Mouse (Mus musculus): Measurements from ENCODE around the gene Pigg. TPM values are rescaled to one million over a fixed set of nuclear protein-coding genes. Genes with fewer than 3 reads are reported as not detected.
A peak's percentile ranks its signal among the peaks of the same experiment; 100 is the strongest.
"Not testable (repeated sequence)": the region's sequence is repeated elsewhere in the genome, so short reads cannot be mapped to it uniquely, and the experiment has no call there.

Gene Pigg
- polyA plus RNA-seq, 2 experiments = 2.4 to 5.8 TPM

GRCm38 (mm10) chr5:108269063-108269810 lies 43.2 kb upstream of the Pigg start:
- ATAC-seq (ENCODE audit: low FRiP score, low read depth) (peak; percentile 69), DNase-seq (ENCODE audit: low spot score) (no peak)
- H3K4me3 ChIP-seq (replicated peaks; ENCODE audit: low read length) = peak overlapping the region; percentile 93
- no peaks in the 10 kb centered on the region for H3K9me3 ChIP-seq (ENCODE audit: control insufficient read depth, low read length)
- no peaks in the 10 kb centered on the region for H3K27me3 ChIP-seq (ENCODE audit: control insufficient read depth, insufficient read depth, low read length)
- under 1% methylated on average over 44 of the region's 44 CpGs for WGBS
- H3K36me3 ChIP-seq (ENCODE audit: control insufficient read depth, insufficient read depth, low read length) = no peaks in the 10 kb centered on the region
- H3K4me2 ChIP-seq (replicated peaks; ENCODE audit: low read depth, low read length, severe bottlenecking) = peak overlapping the region; percentile 90
- H3K27ac ChIP-seq (replicated peaks; ENCODE audit: low read depth, low read length) = peak overlapping the region; percentile 93
- peaks cover 17% of the 10 kb centered on the region for H3K4me1 ChIP-seq (ENCODE audit: control insufficient read depth, insufficient read depth, low read length)
- TF ChIP-seq POLR2A (IDR thresholded peaks at IDR 0.05; ENCODE audit: borderline replicate concordance, extremely low read depth, insufficient read depth, insufficient read length) = no peak
- H3K9ac ChIP-seq (ENCODE audit: low read depth, low read length, severe bottlenecking) = peak overlapping the region; percentile 95

- H3K27ac ChIP-seq (replicated peaks; ENCODE audit: low read depth, low read length) = no peak overlapping the region
- peaks cover 17% of the 10 kb centered on the region for H3K4me1 ChIP-seq (ENCODE audit: control insufficient read depth, insufficient read depth, low read length)
- no peaks in the 10 kb centered on the region for H3K27me3 ChIP-seq (ENCODE audit: control insufficient read depth, insufficient read depth, low read length)
- H3K36me3 ChIP-seq (ENCODE audit: control insufficient read depth, insufficient read depth, low read length) = no peaks in the 10 kb centered on the region
- H3K4me3 ChIP-seq (replicated peaks; ENCODE audit: low read length) = peak overlapping the region; percentile 93
- ATAC-seq (ENCODE audit: low FRiP score, low read depth) = no peak
- DNase-seq (ENCODE audit: low spot score) = no peak
- H3K9me3 ChIP-seq (ENCODE audit: control insufficient read depth, low read length) = no peaks in the 10 kb centered on the region
- peak overlapping the region; percentile 95 for H3K9ac ChIP-seq (ENCODE audit: low read depth, low read length, severe bottlenecking)
- WGBS = 7% methylated on average over 7 of the region's 7 CpGs
- no peak for TF ChIP-seq POLR2A (IDR thresholded peaks at IDR 0.05; ENCODE audit: borderline replicate concordance, extremely low read depth, insufficient read depth, insufficient read length)
- peak overlapping the region; percentile 90 for H3K4me2 ChIP-seq (replicated peaks; ENCODE audit: low read depth, low read length, severe bottlenecking)
Observed at GRCm38 (mm10) chr5:108269811-108270151, 42.6 kb upstream of the Pigg start.

- peaks cover 17% of the 10 kb centered on the region for H3K4me1 ChIP-seq (ENCODE audit: control insufficient read depth, insufficient read depth, low read length)
- no peak overlapping the region for H3K27ac ChIP-seq (replicated peaks; ENCODE audit: low read depth, low read length)
- H3K4me2 ChIP-seq (replicated peaks; ENCODE audit: low read depth, low read length, severe bottlenecking) = peak overlapping the region; percentile 90
- H3K9ac ChIP-seq (ENCODE audit: low read depth, low read length, severe bottlenecking) = peak overlapping the region; percentile 95
- 47% methylated on average over 9 of the region's 9 CpGs for WGBS
- no peak for TF ChIP-seq POLR2A (IDR thresholded peaks at IDR 0.05; ENCODE audit: borderline replicate concordance, extremely low read depth, insufficient read depth, insufficient read length)
- peak overlapping the region; percentile 93 for H3K4me3 ChIP-seq (replicated peaks; ENCODE audit: low read length)
- no peaks in the 10 kb centered on the region for H3K9me3 ChIP-seq (ENCODE audit: control insufficient read depth, low read length)
- H3K36me3 ChIP-seq (ENCODE audit: control insufficient read depth, insufficient read depth, low read length) = 0 out of 2 replicates have a peak, but pooled peaks cover 5% of the 10 kb centered on the region
- ATAC-seq (ENCODE audit: low FRiP score, low read depth) = no peak
- H3K27me3 ChIP-seq (ENCODE audit: control insufficient read depth, insufficient read depth, low read length) = no peaks in the 10 kb centered on the region
- no peak for DNase-seq (ENCODE audit: low spot score)
Observed at GRCm38 (mm10) chr5:108270415-108270814, 42.0 kb upstream of the Pigg start.

- ATAC-seq (ENCODE audit: low FRiP score, low read depth); DNase-seq (ENCODE audit: low spot score); H3K9ac ChIP-seq (ENCODE audit: low read depth, low read length, severe bottlenecking); H3K4me2 ChIP-seq (replicated peaks; ENCODE audit: low read depth, low read length, severe bottlenecking); H3K27me3 ChIP-seq (ENCODE audit: control insufficient read depth, insufficient read depth, low read length); H3K9me3 ChIP-seq (ENCODE audit: control insufficient read depth, low read length); H3K27ac ChIP-seq (replicated peaks; ENCODE audit: low read depth, low read length); H3K4me3 ChIP-seq (replicated peaks; ENCODE audit: low read length): not testable (repeated sequence)
- Histone ChIP-seq H3K4me1 (ENCODE audit: control insufficient read depth, insufficient read depth, low read length) (peaks cover 17% of the 10 kb centered on the region), H3K36me3 (ENCODE audit: control insufficient read depth, insufficient read depth, low read length) (peaks cover 11% of the 10 kb centered on the region)
- WGBS = 91% methylated on average over 6 of the region's 6 CpGs
Observed at GRCm38 (mm10) chr5:108271345-108271744, 41.1 kb upstream of the Pigg start.

- H3K9me3 ChIP-seq (ENCODE audit: control insufficient read depth, low read length) = no peaks in the 10 kb centered on the region
- 80% methylated on average over 2 of the region's 2 CpGs for WGBS
- H3K4me1 ChIP-seq (ENCODE audit: control insufficient read depth, insufficient read depth, low read length) = no peaks in the 10 kb centered on the region
- no peak overlapping the region for H3K9ac ChIP-seq (ENCODE audit: low read depth, low read length, severe bottlenecking)
- ATAC-seq (ENCODE audit: low FRiP score, low read depth) (no peak), DNase-seq (ENCODE audit: low spot score) (no peak)
- no peak overlapping the region for H3K27ac ChIP-seq (replicated peaks; ENCODE audit: low read depth, low read length)
- H3K27me3 ChIP-seq (ENCODE audit: control insufficient read depth, insufficient read depth, low read length) = no peaks in the 10 kb centered on the region
- no peak overlapping the region for H3K4me2 ChIP-seq (replicated peaks; ENCODE audit: low read depth, low read length, severe bottlenecking)
- no peak overlapping the region for H3K4me3 ChIP-seq (replicated peaks; ENCODE audit: low read length)
- H3K36me3 ChIP-seq (ENCODE audit: control insufficient read depth, insufficient read depth, low read length) = no peaks in the 10 kb centered on the region
- no peak for TF ChIP-seq POLR2A (IDR thresholded peaks at IDR 0.05; ENCODE audit: borderline replicate concordance, extremely low read depth, insufficient read depth, insufficient read length)
Observed at GRCm38 (mm10) chr5:108286957-108287356, 25.5 kb upstream of the Pigg start.
